Mouse (Mus musculus): ENCODE measurements around the gene Cryzl2. TPM values are rescaled to one million over a fixed set of nuclear protein-coding genes. Genes with fewer than 3 reads are reported as not detected.

Cryzl2 gene
- polyA plus RNA-seq, 2 experiments = 6.5 to 8.1 TPM

DNA sequence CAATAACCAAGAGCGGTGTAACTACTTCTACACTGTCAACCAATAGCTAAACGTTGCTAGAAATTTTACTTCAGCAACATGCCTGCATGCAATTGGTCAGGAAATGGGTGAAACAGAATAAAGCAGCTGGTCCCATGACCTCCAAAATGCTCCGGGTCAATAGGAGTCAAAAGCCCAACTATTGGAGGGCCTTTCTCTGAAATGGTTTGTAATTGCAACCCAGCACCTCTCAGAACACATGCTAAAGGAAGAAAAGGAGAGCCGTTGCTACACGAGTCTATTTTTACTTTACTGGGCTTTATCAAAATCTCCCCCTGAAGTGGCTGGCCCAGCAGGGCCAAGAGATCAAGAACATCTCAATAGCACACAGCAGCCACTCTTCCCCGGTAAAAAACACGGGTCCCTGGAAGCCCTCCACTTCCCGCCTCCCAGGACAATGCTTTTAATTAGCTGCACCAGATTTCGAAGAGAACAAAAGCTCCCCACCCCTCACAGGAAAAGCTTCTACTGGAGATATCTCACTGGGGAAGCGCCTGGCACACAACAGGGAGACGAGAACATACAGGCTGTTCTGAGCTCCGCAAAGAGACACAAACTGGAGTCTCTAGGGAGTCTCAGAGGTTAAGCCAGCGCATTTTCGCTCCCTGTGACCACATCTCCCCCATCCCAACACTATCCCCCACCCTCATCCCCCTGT lies 15.2 kb upstream of the Cryzl2 start:
- DNase-seq (ENCODE audit: low read depth in 3 of 3, low spot score in 3 of 3) (no peak), ATAC-seq (ENCODE audit: insufficient read depth) (no peak)
- Histone ChIP-seq H3K9ac (replicated peaks) (no peak overlapping the region), H3K27ac (no peak overlapping the region), H3K4me2 (ENCODE audit: low read depth) (peak overlapping the region; percentile 37), H3K9me3 (ENCODE audit: control insufficient read depth, low read length) (no peaks in the 10 kb centered on the region), H3K36me3 (replicated peaks; ENCODE audit: control insufficient read depth, insufficient read depth, low read depth) (no peaks in the 10 kb centered on the region), H3K4me3 (ENCODE audit: insufficient read depth in 1 of 2, low read depth in 2 of 2, low read length in 2 of 2) (no peak overlapping the region), H3K27me3 (ENCODE audit: control insufficient read depth, insufficient read depth, low read length) (no peaks in the 10 kb centered on the region), H3K4me1 (replicated peaks; ENCODE audit: control insufficient read depth in 2 of 2, insufficient read depth in 2 of 2, low read length in 1 of 2) (peaks cover 0 to 6% of the 10 kb centered on the region in 2 experiments; a peak in 2 of 4 replicates)
- TF ChIP-seq EP300 (IDR thresholded peaks at IDR 0.05; ENCODE audit: low read depth) (no peak), CTCF (IDR thresholded peaks at IDR 0.05; ENCODE audit: low read depth) (no peak)
- WGBS (ENCODE audit: insufficient replicate concordance) = 8% methylated on average over 14 of the region's 14 CpGs

GRCm38 (mm10) chr1:157443723-157444561 lies 14.4 kb upstream of the Cryzl2 start:
- no peaks in the 10 kb centered on the region for H3K27me3 ChIP-seq (ENCODE audit: control insufficient read depth, insufficient read depth, low read length)
- H3K4me3 ChIP-seq (ENCODE audit: insufficient read depth in 1 of 2, low read depth in 2 of 2, low read length in 2 of 2) = no peak overlapping the region
- WGBS (ENCODE audit: insufficient replicate concordance) = 14% methylated on average over 19 of the region's 19 CpGs
- no peaks in the 10 kb centered on the region for H3K9me3 ChIP-seq (ENCODE audit: control insufficient read depth, low read length)
- TF ChIP-seq EP300 (IDR thresholded peaks at IDR 0.05; ENCODE audit: low read depth) (no peak), CTCF (IDR thresholded peaks at IDR 0.05; ENCODE audit: low read depth) (no peak)
- peaks cover 0 to 6% of the 10 kb centered on the region in 2 experiments; a peak in 2 of 4 replicates for H3K4me1 ChIP-seq (replicated peaks; ENCODE audit: control insufficient read depth in 2 of 2, insufficient read depth in 2 of 2, low read length in 1 of 2)
- no peak overlapping the region for H3K27ac ChIP-seq
- H3K36me3 ChIP-seq (replicated peaks; ENCODE audit: control insufficient read depth, insufficient read depth, low read depth) = no peaks in the 10 kb centered on the region
- no peak for ATAC-seq (ENCODE audit: insufficient read depth)
- peak overlapping the region; percentile 37 for H3K4me2 ChIP-seq (ENCODE audit: low read depth)
- DNase-seq (ENCODE audit: low read depth in 3 of 3, low spot score in 3 of 3) = no peak
- no peak overlapping the region for H3K9ac ChIP-seq (replicated peaks)

- ATAC-seq (ENCODE audit: insufficient read depth) = no peak
- H3K4me1 ChIP-seq (replicated peaks; ENCODE audit: control insufficient read depth in 2 of 2, insufficient read depth in 2 of 2, low read length in 1 of 2) = peaks cover 0 to 11% of the 10 kb centered on the region in 2 experiments; a peak in 2 of 4 replicates
- no peak overlapping the region for H3K27ac ChIP-seq
- no peak for DNase-seq (ENCODE audit: low read depth in 3 of 3, low spot score in 3 of 3)
- no peaks in the 10 kb centered on the region for H3K27me3 ChIP-seq (ENCODE audit: control insufficient read depth, insufficient read depth, low read length)
- H3K4me2 ChIP-seq (ENCODE audit: low read depth) = no peak overlapping the region
- no peak overlapping the region for H3K4me3 ChIP-seq (ENCODE audit: insufficient read depth in 1 of 2, low read depth in 2 of 2, low read length in 2 of 2)
- WGBS (ENCODE audit: insufficient replicate concordance) = 61% methylated on average over 13 of the region's 13 CpGs
- H3K9ac ChIP-seq (replicated peaks) = no peak overlapping the region
- no peaks in the 10 kb centered on the region for H3K9me3 ChIP-seq (ENCODE audit: control insufficient read depth, low read length)
- no peaks in the 10 kb centered on the region for H3K36me3 ChIP-seq (replicated peaks; ENCODE audit: control insufficient read depth, insufficient read depth, low read depth)
- TF ChIP-seq CTCF (IDR thresholded peaks at IDR 0.05; ENCODE audit: low read depth) = no peak
- no peak for TF ChIP-seq EP300 (IDR thresholded peaks at IDR 0.05; ENCODE audit: low read depth)
Measured at GRCm38 (mm10) chr1:157444632-157445300, 13.6 kb upstream of the Cryzl2 start.

DNA sequence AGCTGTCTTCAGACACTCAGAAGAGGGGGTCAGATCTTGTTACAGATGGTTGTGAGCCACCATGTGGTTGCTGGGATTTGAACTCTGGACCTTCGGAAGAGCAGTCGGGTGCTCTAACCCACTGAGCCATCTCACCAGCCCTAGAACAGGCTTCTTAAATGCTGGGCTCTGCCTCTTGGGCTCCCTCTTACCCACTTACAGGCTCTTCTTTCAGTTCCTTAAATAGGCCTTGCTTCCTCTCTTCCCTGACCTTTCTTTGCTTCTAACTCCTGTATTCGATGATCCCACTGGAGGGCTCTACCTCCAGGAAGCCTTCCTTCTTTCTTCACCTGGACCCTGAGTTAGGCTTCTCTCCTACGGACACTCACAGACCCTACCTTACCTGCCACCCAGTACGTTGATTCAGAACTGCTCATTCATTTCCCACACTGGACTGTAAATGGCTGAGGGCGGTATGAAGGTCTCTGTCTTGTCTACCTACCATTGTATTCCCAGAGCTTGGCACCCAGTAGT lies 12.9 kb upstream of the Cryzl2 start:
- no peak for DNase-seq (ENCODE audit: low read depth in 3 of 3, low spot score in 3 of 3)
- Histone ChIP-seq H3K4me1 (replicated peaks; ENCODE audit: control insufficient read depth in 2 of 2, insufficient read depth in 2 of 2, low read length in 1 of 2) (peaks cover 0 to 17% of the 10 kb centered on the region in 2 experiments; a peak in 2 of 4 replicates), H3K27ac (no peak overlapping the region), H3K4me2 (ENCODE audit: low read depth) (no peak overlapping the region), H3K4me3 (ENCODE audit: insufficient read depth in 1 of 2, low read depth in 2 of 2, low read length in 2 of 2) (no peak overlapping the region), H3K9ac (replicated peaks) (no peak overlapping the region), H3K27me3 (ENCODE audit: control insufficient read depth, insufficient read depth, low read length) (no peaks in the 10 kb centered on the region), H3K9me3 (ENCODE audit: control insufficient read depth, low read length) (no peaks in the 10 kb centered on the region), H3K36me3 (replicated peaks; ENCODE audit: control insufficient read depth, insufficient read depth, low read depth) (no peaks in the 10 kb centered on the region)
- 79% methylated on average over 6 of the region's 6 CpGs for WGBS (ENCODE audit: insufficient replicate concordance)
- TF ChIP-seq EP300 (IDR thresholded peaks at IDR 0.05; ENCODE audit: low read depth) (no peak), CTCF (IDR thresholded peaks at IDR 0.05; ENCODE audit: low read depth) (no peak)
- no peak for ATAC-seq (ENCODE audit: insufficient read depth)
